Mouse (Mus musculus): ENCODE measurements around the gene Cep295nl. TPM values are rescaled to one million over a fixed set of nuclear protein-coding genes. Genes with fewer than 3 reads are reported as not detected.
A peak's percentile ranks its signal among the peaks of the same experiment; 100 is the strongest.

Gene Cep295nl
- total RNA-seq, 2 experiments from 2014 or later = 1.0 to 1.6 TPM

DNA sequence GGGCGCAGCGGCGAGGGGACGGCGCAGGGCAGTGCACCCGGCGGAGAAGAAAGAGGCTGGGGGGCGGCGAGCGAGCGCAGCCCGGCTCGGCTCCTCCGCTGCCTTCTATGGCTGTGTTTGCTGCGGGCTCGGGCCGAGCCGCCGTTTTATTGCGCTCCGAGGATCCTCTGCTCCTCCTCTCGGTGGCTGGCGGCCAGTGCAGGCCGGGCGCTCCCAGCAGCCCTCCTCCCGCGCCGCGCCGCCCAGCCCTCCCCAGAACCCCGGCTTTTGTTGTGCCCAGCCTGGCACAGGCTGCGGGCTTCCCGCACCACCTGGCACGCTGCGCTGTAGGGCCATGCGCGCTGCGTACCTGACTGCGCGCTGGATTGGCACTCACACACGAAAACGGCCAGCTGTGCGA, 12.9 kb upstream of the Cep295nl start:
- DNase-seq (ENCODE audit: low spot score in 2 of 2) = peak; percentile 82 to 88

DNA sequence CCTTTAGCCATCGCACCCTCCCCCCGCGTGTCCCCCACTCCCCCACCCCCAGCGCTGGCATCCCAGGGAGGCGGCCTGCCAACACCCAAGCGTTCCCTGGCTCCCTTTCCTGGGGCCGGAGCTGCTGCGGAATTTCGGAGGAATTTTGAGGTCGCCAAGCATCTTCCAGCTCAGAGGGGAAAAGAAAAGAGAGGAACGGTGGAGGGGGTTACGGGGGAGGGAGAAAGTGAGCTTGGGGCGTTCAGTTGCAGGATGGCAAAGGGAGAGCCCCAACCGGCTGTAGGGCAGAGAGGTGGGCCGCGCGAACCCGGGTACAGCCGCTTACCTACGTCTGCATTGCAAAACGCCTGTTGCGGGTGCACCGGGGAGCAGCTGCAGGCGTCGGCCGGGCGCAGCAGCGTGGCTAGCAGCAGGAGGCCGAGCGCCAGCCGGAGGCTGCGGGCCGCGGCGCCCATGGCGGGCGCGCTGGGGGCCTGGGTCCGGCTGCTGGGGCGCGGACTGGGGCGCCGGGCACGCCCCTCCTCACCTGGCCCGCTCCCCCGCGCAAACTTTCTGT, 12.4 kb upstream of the Cep295nl start:
- no peak for DNase-seq (ENCODE audit: low spot score in 2 of 2)

GRCm38 (mm10) chr11:118349494-118349893, 7.2 kb upstream of the Cep295nl start:
- no peak for DNase-seq (ENCODE audit: low spot score in 2 of 2)

DNA sequence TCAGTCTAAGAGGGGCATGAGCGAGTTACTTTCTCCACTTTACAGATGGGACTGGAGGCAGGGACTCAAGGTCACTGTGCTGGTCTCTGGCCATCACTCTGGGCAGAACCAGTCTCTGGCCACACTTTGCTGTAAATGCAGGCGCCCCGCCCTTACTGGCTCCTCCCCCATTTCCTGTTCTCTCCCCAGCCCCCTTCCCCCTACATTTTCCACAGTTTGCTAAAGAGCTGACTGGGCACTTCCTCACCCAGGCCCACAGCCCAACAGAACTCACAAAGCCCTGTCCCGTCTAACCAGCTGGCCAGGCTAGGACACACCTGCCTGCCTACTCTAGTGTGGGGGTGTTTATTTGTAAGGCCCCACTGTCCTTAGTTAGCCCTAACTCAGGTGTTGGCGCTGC, 6.6 kb upstream of the Cep295nl start:
- DNase-seq (ENCODE audit: low spot score in 2 of 2) = no peak

DNA sequence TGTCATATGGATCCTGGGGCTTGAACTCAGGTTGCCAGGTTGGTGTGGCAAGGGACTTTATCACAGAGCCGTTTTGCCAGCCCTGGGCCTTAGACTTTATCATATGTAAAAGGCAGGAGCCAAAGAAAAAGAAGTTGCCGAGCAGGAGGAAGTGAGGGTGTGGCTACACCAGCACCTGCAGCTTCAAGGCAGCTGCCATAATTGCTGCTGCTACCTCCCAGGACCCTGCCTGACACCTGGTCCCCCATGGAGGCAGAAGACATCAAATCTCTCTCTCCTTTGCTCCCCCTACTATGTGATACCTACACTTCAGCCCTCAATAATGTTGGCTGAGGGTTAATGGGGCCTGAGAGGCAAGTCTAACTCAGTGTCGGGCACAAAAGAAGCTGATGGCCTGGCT, 6.1 kb upstream of the Cep295nl start:
- DNase-seq (ENCODE audit: low spot score in 2 of 2) = no peak

DNA sequence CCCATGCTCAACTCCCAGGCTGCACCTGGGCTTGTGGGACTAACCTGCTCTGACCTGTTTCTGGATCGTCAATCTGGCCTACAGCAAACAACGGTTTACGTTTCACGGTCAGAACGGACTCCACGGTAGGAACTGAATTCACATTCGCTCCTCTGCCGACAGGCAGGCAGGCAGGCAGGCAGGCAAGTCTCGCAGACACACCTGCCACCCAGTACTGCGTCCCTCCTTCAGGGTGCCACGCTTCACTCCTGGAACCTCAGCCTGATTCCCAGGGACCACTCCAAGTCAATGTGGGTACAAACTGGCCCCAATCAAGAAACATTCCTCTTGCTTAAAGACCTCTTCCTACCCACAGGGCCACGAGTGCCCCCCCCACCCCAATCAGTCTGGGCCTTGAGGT, 5.6 kb upstream of the Cep295nl start:
- no peak for DNase-seq (ENCODE audit: low spot score in 2 of 2)

GRCm38 (mm10) chr11:118347391-118347790, 5.1 kb upstream of the Cep295nl start:
- no peak for DNase-seq (ENCODE audit: low spot score in 2 of 2)

GRCm38 (mm10) chr11:118346395-118347096, 4.2 kb upstream of the Cep295nl start:
- DNase-seq (ENCODE audit: low spot score in 2 of 2) = no peak

DNA sequence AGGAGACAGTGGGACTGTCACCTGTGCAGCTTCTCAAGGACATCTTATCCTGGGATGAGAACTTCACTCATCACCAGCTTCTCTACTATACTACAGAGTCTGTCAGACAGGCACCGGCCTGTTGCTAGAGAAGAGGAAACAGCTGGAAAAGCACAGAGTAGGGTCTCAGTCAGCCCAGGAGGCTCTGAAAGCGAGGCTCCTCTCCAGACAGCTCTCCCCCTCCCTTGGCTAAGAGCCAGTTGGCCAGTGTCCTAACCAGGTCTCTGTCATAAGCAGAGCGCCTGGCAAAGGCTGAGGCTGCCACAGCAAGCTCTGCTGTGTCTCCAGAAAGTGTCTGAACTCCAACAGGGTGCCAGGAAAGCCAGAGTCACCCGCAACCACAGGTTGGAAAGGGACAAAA, 3.4 kb upstream of the Cep295nl start:
- DNase-seq (ENCODE audit: low spot score in 2 of 2) = peak; percentile 46 to 63

GRCm38 (mm10) chr11:118343629-118344028, 1.3 kb upstream of the Cep295nl start:
- DNase-seq (ENCODE audit: low spot score in 2 of 2) = no peak

DNA sequence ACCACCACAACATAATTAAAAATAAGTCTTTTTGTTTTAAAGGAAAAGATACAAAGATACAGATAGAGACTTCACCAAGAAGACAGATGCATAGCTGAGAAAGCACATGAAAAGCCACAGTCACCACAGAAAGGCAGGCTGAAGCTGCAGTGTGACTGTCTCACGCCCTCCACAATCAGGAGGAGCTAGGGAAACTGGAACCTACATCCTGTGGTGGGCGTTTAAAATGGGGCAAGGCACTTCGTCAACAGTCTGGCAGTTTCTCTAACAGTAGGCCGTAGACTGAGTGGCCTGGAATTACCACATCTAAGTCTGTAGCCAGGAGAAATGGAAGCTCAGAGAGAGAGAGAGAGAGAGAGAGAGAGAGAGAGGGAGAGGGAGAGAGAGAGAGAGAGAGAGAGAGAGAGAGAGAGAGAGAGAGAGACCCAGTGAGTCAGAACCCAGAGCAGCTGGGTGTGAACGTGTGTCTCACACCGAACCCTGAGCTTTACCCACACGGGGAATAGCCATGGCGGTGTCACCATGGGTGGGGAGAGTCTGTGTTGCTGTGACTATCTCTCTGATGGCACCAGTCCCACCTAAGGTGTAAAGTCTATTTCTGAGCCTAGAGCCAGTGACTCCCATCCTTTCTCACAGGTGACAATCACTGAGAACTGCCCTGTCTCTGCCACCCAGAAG, 4.7 kb downstream of the Cep295nl start:
- DNase-seq (ENCODE audit: low spot score in 2 of 2) = no peak

DNA sequence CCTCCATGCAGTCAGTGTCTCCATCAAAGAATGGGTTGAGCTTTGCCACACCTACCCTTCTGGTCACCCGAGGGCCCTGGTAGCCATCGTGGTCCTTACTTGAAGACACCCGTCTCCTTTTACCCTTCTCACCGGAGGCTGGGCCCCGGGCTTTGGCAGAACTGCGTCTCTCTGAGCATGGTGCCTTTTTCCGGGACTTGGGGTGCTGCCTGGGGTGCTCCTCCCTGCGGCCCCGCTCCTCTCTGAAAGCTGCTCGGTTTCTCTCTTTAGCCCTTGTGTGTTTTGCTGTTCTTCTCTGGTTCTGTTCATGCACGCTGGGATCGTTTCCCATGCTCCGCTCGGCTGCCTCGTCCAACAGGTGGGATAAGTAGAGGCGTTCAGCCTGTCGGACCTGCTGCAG, 8.9 kb downstream of the Cep295nl start:
- DNase-seq (ENCODE audit: low spot score in 2 of 2) = no peak

DNA sequence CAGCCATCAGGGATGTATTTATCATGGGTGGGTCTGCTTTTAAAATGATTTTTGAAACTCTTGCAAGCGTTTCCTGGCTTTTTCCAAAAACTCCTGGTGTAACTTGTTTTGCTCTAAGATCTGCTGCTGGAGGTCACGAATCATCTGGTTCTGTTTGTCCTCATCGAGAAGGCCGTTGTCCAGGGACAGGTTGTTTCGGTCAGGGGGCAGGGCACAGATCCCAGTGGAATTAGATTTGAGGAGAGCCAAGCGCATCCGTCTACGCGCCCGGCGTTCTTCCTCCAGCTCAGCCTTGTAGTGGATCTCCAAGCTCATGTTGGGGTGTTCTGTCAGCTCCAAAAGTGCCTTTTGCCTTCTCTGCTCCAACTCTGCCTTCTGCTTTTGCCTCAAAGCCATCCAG, 9.9 kb downstream of the Cep295nl start:
- no peak for DNase-seq (ENCODE audit: low spot score in 2 of 2)

DNA sequence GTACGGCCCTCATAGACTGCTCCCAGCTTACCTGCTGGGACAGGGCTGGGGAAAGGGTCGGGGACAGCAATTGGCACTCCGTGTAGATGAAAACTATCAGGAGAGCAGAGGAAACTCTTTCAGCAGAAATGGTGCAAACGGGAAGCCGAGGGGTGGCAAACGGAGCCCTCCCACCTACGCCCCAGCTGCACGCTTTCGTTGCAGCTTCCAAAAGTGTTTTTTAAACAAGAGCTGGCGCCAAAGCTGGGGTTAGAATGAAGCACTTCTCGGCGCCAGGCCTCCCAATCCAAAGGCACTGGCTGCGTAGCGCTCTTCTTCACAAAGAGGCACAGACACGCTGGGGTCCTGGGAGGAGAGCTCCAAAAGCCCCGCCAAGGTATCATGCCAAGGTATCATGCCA, 11.5 kb downstream of the Cep295nl start:
- DNase-seq (ENCODE audit: low spot score in 2 of 2) = peak in 1 of 2 experiments; percentile 73

DNA sequence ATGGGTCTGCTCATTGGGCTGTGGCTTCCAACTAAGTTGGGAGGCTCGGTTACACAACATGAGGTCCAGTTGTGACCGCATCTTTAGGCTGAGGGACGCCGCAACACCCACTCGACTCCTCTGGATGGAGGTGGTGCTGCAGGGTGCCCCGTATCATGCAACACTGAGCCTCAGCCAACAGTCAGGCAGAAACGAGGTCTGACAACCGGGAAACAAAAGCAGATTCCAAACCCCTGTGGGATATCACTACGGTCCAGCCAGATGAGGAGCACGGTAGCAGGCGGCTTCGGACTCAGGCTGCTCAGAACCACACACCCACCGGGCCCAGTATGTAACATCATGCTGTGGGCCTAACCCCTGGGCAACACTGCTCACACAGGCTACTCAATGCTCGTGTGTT, 11.9 kb downstream of the Cep295nl start:
- DNase-seq (ENCODE audit: low spot score in 2 of 2) = no peak

- DNase-seq (ENCODE audit: low spot score in 2 of 2) = no peak
Observed at GRCm38 (mm10) chr11:118328947-118329346, 13.4 kb downstream of the Cep295nl start.

DNA sequence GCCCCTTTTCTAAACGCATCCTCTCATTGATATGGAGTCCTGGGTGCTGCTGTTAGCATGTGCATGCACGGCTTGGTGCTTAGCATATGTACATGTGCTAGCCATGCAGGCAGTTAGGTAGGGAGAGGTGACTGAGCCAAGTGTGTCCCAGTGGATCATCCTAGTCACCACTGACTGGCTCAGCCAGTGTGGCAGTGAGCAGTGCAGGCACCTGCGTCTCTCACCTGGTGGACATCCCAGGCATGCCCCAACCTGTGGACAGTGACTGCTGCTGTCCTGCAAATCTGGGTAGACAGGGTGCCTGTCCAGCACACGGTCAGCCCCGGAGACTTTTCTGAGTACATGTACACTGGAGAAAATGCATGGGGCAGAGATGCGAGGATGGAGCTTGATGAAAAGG, 13.8 kb downstream of the Cep295nl start:
- no peak for DNase-seq (ENCODE audit: low spot score in 2 of 2)

DNA sequence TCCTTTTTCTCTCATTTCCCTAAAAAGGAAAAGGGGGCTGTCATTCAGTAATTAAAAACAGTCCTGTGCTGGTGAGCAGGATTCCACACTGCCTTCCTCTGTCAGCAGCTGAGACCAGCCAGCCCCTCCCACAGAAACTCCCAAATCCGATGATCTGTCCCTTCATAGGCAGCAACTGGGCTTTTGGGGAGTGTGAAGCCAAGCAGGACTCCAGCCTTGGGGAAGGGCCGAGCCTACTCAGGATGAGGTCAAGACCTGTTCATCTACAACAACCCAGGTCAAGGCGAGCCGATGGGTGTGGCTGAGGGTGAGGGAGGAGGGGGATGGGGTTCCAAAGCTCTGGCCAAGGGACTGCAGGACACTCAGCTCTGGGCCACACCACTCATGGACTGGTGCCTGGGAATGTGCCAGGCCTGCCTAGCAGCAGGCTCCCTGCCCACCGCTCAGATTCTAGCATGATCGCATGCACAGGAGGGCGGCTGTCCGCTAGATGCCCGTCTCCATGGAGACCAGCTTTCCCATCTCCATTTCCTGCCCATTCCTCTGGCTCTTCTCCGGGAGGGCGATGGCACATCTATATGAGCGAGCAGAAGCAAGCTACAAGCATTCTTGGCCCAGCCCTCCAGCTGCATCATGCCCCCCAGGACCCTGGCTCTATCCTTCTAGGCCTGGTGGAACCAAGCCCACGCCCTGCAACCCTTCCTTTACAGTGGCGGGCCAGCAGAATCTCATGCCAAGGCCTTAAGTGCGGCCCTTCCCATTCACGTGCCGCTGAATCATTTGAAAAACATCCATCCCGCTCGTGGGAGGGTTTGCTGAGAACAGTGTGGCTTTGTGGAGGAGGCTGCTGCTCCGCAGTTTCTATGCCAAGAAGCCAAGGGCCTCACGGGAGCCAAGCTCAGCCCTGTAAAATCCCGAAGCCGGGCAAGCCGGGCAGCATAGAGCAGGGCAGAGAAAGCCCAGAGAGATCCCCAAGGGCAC, 15.0 kb downstream of the Cep295nl start:
- peak; percentile 86 to 90 for DNase-seq (ENCODE audit: low spot score in 2 of 2)

DNA sequence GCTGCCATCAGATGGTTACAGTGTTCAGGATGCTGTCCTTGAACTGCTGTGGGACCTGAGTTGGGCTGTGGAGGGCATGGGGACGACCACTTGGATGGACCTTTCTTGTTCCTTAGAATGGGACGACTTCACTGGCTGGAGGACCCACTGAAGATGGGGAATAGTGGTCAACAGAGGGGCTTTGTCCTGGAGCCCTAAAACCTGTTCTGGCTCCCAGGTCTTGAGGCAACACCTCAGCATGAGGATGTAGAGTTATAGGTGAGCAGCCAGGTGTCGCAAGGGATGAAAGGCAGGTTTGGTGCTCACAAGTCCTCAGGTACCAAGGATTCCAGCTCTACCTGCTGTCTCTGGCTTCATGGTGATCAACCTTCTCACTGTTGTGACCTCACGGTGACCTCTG, 15.8 kb downstream of the Cep295nl start:
- no peak for DNase-seq (ENCODE audit: low spot score in 2 of 2)

- no peak for DNase-seq (ENCODE audit: low spot score in 2 of 2)
Observed at GRCm38 (mm10) chr11:118324541-118324940, 17.8 kb downstream of the Cep295nl start.

DNA sequence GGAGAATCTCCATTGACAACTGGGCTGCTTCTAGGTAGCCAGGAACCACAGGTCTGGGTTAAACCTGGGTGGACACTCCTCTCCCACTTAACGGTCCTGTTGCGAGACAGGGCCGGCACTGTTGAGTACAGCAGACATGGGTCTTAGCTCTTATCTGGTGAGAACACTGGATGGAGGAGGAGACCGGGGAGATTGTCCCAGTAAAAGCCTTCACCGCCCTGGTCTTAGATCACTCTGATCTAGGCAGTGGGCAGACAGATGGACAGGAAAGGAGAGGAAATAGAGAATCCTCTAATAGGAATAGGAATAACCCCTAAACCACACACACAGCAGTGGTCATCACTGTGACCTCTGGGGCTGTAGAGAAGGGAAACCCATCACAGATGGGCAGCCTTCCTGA, 18.3 kb downstream of the Cep295nl start:
- no peak for DNase-seq (ENCODE audit: low spot score in 2 of 2)
